11 mouse cellular contexts compared by ENCODE assay signal in the genomic region with DNA sequence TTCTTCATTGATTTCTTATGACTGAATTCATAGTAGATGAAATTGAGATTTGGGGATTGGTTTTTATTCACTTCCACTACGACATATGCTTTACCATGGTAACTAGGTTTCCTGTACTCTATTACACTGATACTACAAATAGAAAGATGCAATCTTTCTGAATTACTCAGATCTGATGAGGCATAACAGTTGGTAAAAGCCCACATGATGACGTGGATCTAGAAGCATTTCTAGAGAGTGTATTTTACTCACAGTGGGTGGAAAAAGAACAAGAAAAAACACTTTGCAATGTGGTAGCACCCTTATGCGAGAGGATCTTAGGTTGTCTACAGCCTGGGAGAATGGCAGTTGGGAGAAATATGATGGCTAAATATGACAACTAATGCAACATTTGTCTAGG.
"Had no signal": no experiment of that assay in that cellular context is flagged by ENCODE, and none has a peak within 500 bp of the region (broad histone marks: within the 10 kb centered on the region; RNA-seq: fewer than 3 reads in every experiment).

No protein-coding gene starts in this region.

- DNase-seq: kidney, adult 2 months; kidney, postnatal 25 days; left cerebral cortex, postnatal 4 days; liver, postnatal 0 days; lung, embryonic 14.5 days; midbrain, embryonic 14.5 days; spleen, adult 18-20 months; thymus, adult 18-20 months; thymus, postnatal 36 days had no signal

- ATAC-seq: intestine, postnatal 0 days; liver, postnatal 0 days; lung, postnatal 0 days had no signal
